Mouse (Mus musculus): ENCODE results near the gene Klra4. TPM values are rescaled to one million over a fixed set of nuclear protein-coding genes. Genes with fewer than 3 reads are reported as not detected.

The Klra4 gene
- not detected in 2 replicates for polyA plus RNA-seq (2015; fragmentation: Nextera tagmentation; extraction: Ambion mirVana)

GRCm38 (mm10) chr6:130067171-130067570 is at the start of gene Klra4:
TSS of gene Klra4 (minus strand) at chr6:130067271.

DNA sequence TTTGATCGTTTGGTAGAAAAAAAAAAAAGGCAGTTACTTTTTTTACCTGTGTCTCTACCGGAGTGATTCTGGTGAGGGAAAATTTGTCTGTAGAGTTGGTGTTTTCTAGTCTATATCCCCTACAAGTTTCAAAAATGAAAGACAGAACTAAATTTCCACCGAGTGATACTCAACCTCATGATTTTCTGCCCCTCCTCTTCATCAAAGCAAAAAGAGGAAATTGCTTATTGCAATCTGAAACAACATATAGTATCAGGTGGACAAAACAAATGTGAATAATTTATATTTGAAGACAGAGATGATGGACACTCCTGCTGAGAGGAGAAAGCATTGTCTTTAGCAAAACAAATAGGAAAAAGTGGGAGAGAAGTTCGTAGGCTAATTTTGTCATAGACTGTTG is 40.2 kb downstream of the Klra4 start, which contains the start of gene Klra6:
TSS of gene Klra6 (minus strand) at position 101 of the 400 bp plus-strand sequence.

Other genes with a start within 250 kb of the Klra4 start
- not detected in 2 replicates for gene Gm17631, start 204.6 kb downstream of the Klra4 start, polyA plus RNA-seq (2015; fragmentation: Nextera tagmentation; extraction: Ambion mirVana)
- not detected in 2 replicates for gene Klra17, start 190.6 kb downstream of the Klra4 start, polyA plus RNA-seq (2015; fragmentation: Nextera tagmentation; extraction: Ambion mirVana)
- not detected in 2 replicates for gene Klra5, start 149.6 kb downstream of the Klra4 start, polyA plus RNA-seq (2015; fragmentation: Nextera tagmentation; extraction: Ambion mirVana)
- gene Klra6, start 40.3 kb downstream of the Klra4 start, polyA plus RNA-seq (2015; fragmentation: Nextera tagmentation; extraction: Ambion mirVana), result not detected in 2 replicates
- not detected in 2 replicates for gene Klra8, start 62.6 kb upstream of the Klra4 start, polyA plus RNA-seq (2015; fragmentation: Nextera tagmentation; extraction: Ambion mirVana)
- gene Klra9, start 125.8 kb upstream of the Klra4 start, polyA plus RNA-seq (2015; fragmentation: Nextera tagmentation; extraction: Ambion mirVana), result not detected in 2 replicates
- gene Klra7, start 166.1 kb upstream of the Klra4 start, polyA plus RNA-seq (2015; fragmentation: Nextera tagmentation; extraction: Ambion mirVana), result not detected in 2 replicates
- not detected in 2 replicates for gene Klra10, start 214.7 kb upstream of the Klra4 start, polyA plus RNA-seq (2015; fragmentation: Nextera tagmentation; extraction: Ambion mirVana)